Mouse (Mus musculus) heart, adult 2 months (tissue): Measurements from ENCODE around the gene Prkar2b. TPM values are rescaled to one million over a fixed set of nuclear protein-coding genes. Genes with fewer than 3 reads are reported as not detected.
A peak's percentile ranks its signal among the peaks of the same experiment; 100 is the strongest.

Experiments used
- DNase-seq, 2 experiments: peaks; one replicate each; pipeline ENCODE4 v3.0.0; 2021
- H3K27ac ChIP-seq: fragments of 200-600 bp; 2 replicates; pipeline ENCODE4 v1.8.1; 2022
- H3K27me3 ChIP-seq: fragments of 200-500 bp; 2 replicates; pipeline ENCODE4 v1.6.1; 2012; ENCODE audit warnings: mild to moderate bottlenecking, low read length, inconsistent platforms, mixed read lengths; ENCODE audit not compliant: control insufficient read depth, insufficient read depth
- H3K36me3 ChIP-seq: fragments of 200-500 bp; 2 replicates; pipeline ENCODE4 v1.6.1; 2012; ENCODE audit warnings: low read length, inconsistent platforms; ENCODE audit not compliant: control insufficient read depth, insufficient read depth
- H3K4me1 ChIP-seq: fragments of 200-500 bp; 2 replicates; pipeline ENCODE4 v1.6.1; 2011; ENCODE audit warnings: low read length; ENCODE audit not compliant: control insufficient read depth, insufficient read depth
- H3K4me3 ChIP-seq: fragments of 200-600 bp; 2 replicates; pipeline ENCODE4 v1.8.1; 2022
- H3K79me2 ChIP-seq: fragments of 200-500 bp; replicated peaks from 2 replicates; pipeline ENCODE4 v1.6.1; 2012; ENCODE audit warnings: mild to moderate bottlenecking, inconsistent platforms, low read length, moderate library complexity, mixed read lengths; ENCODE audit not compliant: control insufficient read depth, insufficient read depth
- H3K9ac ChIP-seq: fragments of 200-500 bp; 2 replicates; pipeline ENCODE4 v1.6.1; 2012; ENCODE audit warnings: low read depth, mild to moderate bottlenecking, control low read depth, inconsistent platforms, low read length, mixed read lengths
- CTCF ChIP-seq: fragments of 200-600 bp; IDR thresholded peaks from 2 replicates; pipeline ENCODE4 v1.8.1; 2022; ENCODE audit warnings: antibody characterized with exemption, mild to moderate bottlenecking, moderate library complexity
- EP300 ChIP-seq: fragments of 200-500 bp; IDR thresholded peaks from 2 replicates; pipeline ENCODE4 v1.6.1; 2011; ENCODE audit warnings: low read depth, low read length, control low read depth; ENCODE audit not compliant: insufficient read depth
- POLR2A ChIP-seq: fragments of 200-500 bp; IDR thresholded peaks from 2 replicates; pipeline ENCODE4 v1.6.1; 2011; ENCODE audit warnings: mild to moderate bottlenecking, low read depth, low read length, control low read depth; ENCODE audit not compliant: insufficient read depth
- WGBS: fragments of 180-500 bp; shearing (Covaris S2); methylation state at CpG from one replicate; pipeline ENCODE4 v1.1.7; 2018; 5-methylcytosine and 5-hydroxymethylcytosine counted together
- intact Hi-C: fragments of 180-260 bp; cut with DNase I; formaldehyde crosslinking; loops from one replicate; pipeline ENCODE4 v1.15.1; 2025
- polyA plus RNA-seq: library from polyadenylated mRNA; depleted of rRNA; stranded (reverse); fragments of >200 nt; gene quantifications from 2 replicates; pipeline ENCODE4 v1.2.3, GENCODE M21; 2012
- total RNA-seq, 2 experiments: library from RNA; stranded (reverse); gene quantifications; 2 replicates each; pipeline ENCODE4 v1.2.3; 2021

Prkar2b gene
- total and polyA plus RNA-seq, 3 experiments = 5.4 to 10.4 (median 7.9) TPM

GRCm38 (mm10) chr12:31965517-31966212 is 95.4 kb downstream of the Prkar2b start:
- DNase-seq = no peak
- Histone ChIP-seq H3K79me2 (no peaks in the 10 kb centered on the region), H3K27ac (no peak overlapping the region), H3K36me3 (no peaks in the 10 kb centered on the region), H3K4me1 (no peaks in the 10 kb centered on the region), H3K4me3 (no peak overlapping the region), H3K9ac (no peak overlapping the region), H3K27me3 (no peaks in the 10 kb centered on the region)
- WGBS = 89% methylated on average over 12 of the region's 12 CpGs
- intact Hi-C loops = no loop called here
- TF ChIP-seq POLR2A (no peak), EP300 (no peak), CTCF (no peak)

GRCm38 (mm10) chr12:31964074-31964473 is 97.0 kb downstream of the Prkar2b start:
- no peak overlapping the region for H3K27ac ChIP-seq
- H3K79me2 ChIP-seq = no peaks in the 10 kb centered on the region
- WGBS = 83% methylated on average over 6 of the region's 6 CpGs
- H3K36me3 ChIP-seq = no peaks in the 10 kb centered on the region
- intact Hi-C loops = no loop called here
- H3K9ac ChIP-seq = no peak overlapping the region
- DNase-seq = no peak
- H3K4me3 ChIP-seq = no peak overlapping the region
- H3K27me3 ChIP-seq = no peaks in the 10 kb centered on the region
- no peaks in the 10 kb centered on the region for H3K4me1 ChIP-seq
- no peak for TF ChIP-seq EP300
- TF ChIP-seq POLR2A = no peak
- no peak for TF ChIP-seq CTCF

- Histone ChIP-seq H3K9ac (no peak overlapping the region), H3K79me2 (no peaks in the 10 kb centered on the region), H3K4me3 (no peak overlapping the region), H3K4me1 (peaks cover 4% of the 10 kb centered on the region), H3K27ac (no peak overlapping the region), H3K27me3 (no peaks in the 10 kb centered on the region), H3K36me3 (peaks cover 6% of the 10 kb centered on the region)
- no peak for TF ChIP-seq CTCF
- no peak for TF ChIP-seq EP300
- TF ChIP-seq POLR2A = no peak
- 92% methylated on average over 4 of the region's 4 CpGs for WGBS
- DNase-seq = no peak
- intact Hi-C loops = loop anchor here (10.0 kb wide), 1 partner anchor 429 kb away; no protein-coding TSS in a partner anchor
Measured at GRCm38 (mm10) chr12:31955843-31956242, 105.3 kb downstream of the Prkar2b start.

GRCm38 (mm10) chr12:31950659-31951031 is 110.5 kb downstream of the Prkar2b start:
- Histone ChIP-seq H3K36me3 (peaks cover 16% of the 10 kb centered on the region), H3K4me3 (peak overlapping the region; percentile 42), H3K4me1 (peaks cover 5% of the 10 kb centered on the region), H3K27ac (peak overlapping the region; percentile 76), H3K9ac (peak overlapping the region; percentile 2; the same call in 1 of the 2 replicates), H3K27me3 (no peaks in the 10 kb centered on the region), H3K79me2 (0 out of 2 replicates have a peak, but pooled peaks cover 2% of the 10 kb centered on the region)
- intact Hi-C loops = loop anchor here (10.0 kb wide), 1 partner anchor 434 kb away; no protein-coding TSS in a partner anchor
- TF ChIP-seq CTCF (no peak), EP300 (peak; percentile 83; the same call in 1 of the 2 replicates), POLR2A (peak; percentile 71)
- peak in 1 of 2 experiments; percentile 79 for DNase-seq
- WGBS = under 1% methylated on average over 9 of the region's 9 CpGs

GRCm38 (mm10) chr12:31949759-31950658 is 111.1 kb downstream of the Prkar2b start, which contains the start of gene Hbp1:
Hbp1 (minus strand) TSS chr12:31950535.
- TF ChIP-seq EP300 (no peak), CTCF (no peak), POLR2A (peak; percentile 83)
- peak; percentile 96 to 99 for DNase-seq
- under 1% methylated on average over 70 of the region's 71 CpGs for WGBS
- no peaks in the 10 kb centered on the region for H3K27me3 ChIP-seq
- H3K79me2 ChIP-seq = peaks cover 4% of the 10 kb centered on the region; the same call in 1 of the 2 replicates
- H3K4me1 ChIP-seq = peaks cover 6% of the 10 kb centered on the region
- intact Hi-C loops = loop anchor here (10.0 kb wide), 1 partner anchor 435 kb away; no protein-coding TSS in a partner anchor
- peak within 1 kb of the TSS; percentile 78 for H3K4me3 ChIP-seq
- H3K36me3 ChIP-seq = peaks cover 19% of the 10 kb centered on the region
- H3K9ac ChIP-seq = peak within 1 kb of the TSS; percentile 100
- H3K27ac ChIP-seq = peak within 1 kb of the TSS; percentile 98
